Mouse (Mus musculus): ENCODE results near the gene Lrrn2.

Lrrn2 gene

DNA sequence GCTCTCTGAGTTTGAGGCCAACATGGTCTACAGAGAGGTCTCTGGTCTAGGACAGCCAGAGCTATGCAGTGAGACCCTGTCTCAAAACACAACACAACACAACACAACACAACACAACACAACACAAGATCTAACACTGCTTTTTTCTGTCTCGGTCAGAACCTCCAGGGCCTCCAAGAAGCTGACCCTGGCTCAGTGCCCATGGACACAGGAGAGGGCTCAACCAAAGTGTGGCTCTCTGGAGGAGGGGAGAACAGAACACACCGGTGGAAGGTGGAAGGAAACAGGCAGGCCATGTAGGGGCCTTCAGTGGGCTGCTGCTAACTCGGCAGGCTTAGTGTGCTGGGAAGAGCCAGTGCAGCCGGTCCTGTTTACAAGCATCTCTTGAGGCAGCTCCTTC is 5.6 kb downstream of the Lrrn2 start:
- no peak for DNase-seq (ENCODE audit: low spot score in 2 of 2)

DNA sequence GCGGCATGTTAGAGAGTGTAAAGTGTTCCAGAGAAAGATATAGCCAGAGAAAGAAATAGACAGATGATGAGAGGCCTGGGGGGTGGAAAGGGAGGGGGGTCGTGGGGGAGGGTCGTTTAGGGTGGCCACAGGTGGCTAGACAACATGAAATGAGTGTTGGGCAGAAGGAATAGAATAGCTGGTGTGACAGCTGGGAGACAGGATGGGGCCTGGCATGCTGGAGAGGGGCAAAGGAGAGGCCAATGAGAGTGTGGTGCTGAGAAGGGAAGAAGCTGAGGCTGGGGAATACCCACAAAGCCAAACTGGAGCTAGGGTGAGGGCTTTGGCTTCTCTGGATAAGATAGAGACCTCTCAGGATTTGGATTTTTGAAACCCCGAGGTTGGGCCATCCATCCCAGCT is 6.6 kb downstream of the Lrrn2 start:
- DNase-seq (ENCODE audit: low spot score in 2 of 2), result no peak

- no peak for DNase-seq (ENCODE audit: low spot score in 2 of 2)
These were observed 8.7 kb downstream of the Lrrn2 start for GRCm38 (mm10) chr1:132888811-132889210.

- no peak for DNase-seq (ENCODE audit: low spot score in 2 of 2)
These were observed 10.2 kb downstream of the Lrrn2 start for GRCm38 (mm10) chr1:132890161-132890794.

GRCm38 (mm10) chr1:132892065-132892464 is 12.0 kb downstream of the Lrrn2 start:
- no peak for DNase-seq (ENCODE audit: low spot score in 2 of 2)

DNA sequence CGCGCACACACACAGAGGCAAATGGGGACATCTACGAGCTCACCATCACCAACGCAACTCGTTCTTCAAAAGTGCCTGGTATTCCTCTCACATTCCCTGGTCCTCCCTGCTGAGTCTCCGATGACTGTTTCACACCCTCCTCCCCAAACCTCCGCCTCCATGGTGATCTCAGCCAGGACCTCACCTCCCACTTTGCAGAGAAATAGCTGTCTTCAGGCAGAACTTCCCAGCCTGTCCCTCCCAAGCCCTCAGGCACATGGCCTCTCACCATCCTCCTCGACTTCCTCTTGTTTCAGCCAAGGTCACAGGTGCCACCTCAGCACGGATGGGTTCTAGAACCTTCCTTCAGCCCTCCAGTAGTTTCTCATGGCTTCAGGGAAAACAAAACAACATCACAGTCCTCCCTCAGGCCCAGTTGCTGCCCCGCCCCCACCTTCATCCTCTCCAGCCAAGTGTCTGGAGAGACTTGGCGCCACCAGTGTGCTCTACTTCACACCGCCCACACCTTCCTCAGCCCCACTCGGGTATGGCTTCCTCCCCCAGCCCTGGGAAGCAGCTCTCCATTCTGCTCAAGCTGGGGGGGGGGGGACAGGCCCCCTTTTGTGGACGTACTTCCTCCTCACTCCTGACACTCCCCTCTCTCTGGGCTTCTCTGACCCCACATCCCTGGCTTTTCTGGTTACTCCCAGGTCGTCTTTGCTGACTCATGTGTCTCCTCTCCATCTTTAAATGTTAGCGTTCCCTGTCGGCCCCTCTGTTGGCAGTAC is 13.4 kb downstream of the Lrrn2 start:
- no peak for DNase-seq (ENCODE audit: low spot score in 2 of 2)

- no peak for DNase-seq (ENCODE audit: low spot score in 2 of 2)
These were observed 19.0 kb downstream of the Lrrn2 start for GRCm38 (mm10) chr1:132899029-132899428.

GRCm38 (mm10) chr1:132899626-132900025 is 19.6 kb downstream of the Lrrn2 start:
- no peak for DNase-seq (ENCODE audit: low spot score in 2 of 2)

DNA sequence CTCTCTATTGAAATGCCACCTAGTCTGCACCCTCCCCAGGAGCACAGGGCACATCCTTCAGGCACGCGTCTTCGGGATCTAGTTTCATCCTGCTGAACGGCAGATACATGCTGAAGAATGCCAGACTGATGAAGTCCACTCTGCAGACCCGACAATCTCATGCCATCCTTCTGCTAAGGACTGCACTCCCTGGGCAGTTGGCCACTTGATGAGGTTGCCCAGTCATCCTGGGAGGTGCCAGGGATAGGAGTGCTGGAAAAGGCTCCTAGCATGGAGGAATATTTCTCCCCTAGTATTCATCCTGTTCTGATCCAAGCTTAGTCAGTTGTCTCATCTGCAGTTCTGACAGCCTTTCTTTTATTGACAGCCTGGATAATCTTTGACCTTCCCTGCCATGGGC is 20.9 kb downstream of the Lrrn2 start:
- no peak for DNase-seq (ENCODE audit: low spot score in 2 of 2)

GRCm38 (mm10) chr1:132903519-132903918 is 23.4 kb downstream of the Lrrn2 start:
- DNase-seq (ENCODE audit: low spot score in 2 of 2), result no peak

- DNase-seq (ENCODE audit: low spot score in 2 of 2), result no peak
These were observed 29.0 kb downstream of the Lrrn2 start for GRCm38 (mm10) chr1:132909090-132909489.

GRCm38 (mm10) chr1:132909951-132910350 is 29.9 kb downstream of the Lrrn2 start:
- no peak for DNase-seq (ENCODE audit: low spot score in 2 of 2)

GRCm38 (mm10) chr1:132910414-132911041 is 30.5 kb downstream of the Lrrn2 start:
- no peak for DNase-seq (ENCODE audit: low spot score in 2 of 2)

DNA sequence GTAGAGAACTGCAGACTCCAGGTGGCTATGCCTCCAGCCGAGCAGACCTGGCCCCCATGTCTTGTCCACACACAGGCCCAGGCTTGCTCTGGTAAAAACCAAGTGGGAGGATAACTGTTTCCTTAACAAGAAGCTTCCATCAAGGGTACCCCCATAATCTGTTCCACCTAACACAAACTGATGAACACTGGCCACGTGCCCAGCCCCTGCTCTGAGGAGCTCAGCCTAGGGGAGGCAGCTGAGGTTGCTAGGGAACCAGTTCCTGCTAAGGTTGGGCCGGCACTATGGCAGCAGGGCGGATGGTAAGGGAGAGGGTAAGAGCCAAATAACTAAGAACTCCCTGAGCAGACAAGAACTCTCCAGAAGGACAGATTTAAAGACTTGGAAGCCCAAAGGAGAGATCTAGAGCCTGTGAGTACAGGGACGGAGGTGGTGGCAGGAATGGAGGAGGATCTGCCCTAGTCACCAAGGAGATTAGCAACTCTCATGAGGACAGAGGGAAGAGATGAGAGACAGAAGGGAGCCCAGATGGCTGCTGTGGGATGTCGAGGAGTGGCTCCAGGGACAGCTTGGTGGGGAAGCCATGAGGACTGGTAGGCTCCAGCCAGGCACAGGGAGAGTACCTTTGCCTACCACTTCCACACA is 35.9 kb downstream of the Lrrn2 start:
- no peak for DNase-seq (ENCODE audit: low spot score in 2 of 2)

DNA sequence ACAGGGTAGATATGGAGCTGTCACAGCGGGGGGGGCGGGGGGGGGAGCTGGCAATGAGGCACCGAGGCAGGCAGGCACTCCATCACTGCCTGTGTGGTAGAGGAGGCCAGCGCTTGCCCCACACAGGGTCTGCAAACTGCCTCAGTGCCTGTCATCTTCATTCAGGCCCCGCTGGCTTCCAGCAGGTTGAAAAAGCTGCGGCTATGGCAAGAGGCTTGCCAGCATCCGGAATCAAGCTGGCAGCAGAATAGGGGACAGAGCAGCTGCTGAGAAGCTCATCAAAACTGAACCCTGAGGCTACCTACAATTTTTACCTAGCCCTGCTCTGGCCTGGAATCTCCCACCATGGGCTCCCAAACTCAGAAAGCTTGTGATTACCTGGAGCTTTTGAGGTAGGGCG is 37.5 kb downstream of the Lrrn2 start:
- no peak for DNase-seq (ENCODE audit: low spot score in 2 of 2)

GRCm38 (mm10) chr1:132918117-132918680 is 38.1 kb downstream of the Lrrn2 start:
- DNase-seq (ENCODE audit: low spot score in 2 of 2), result no peak

DNA sequence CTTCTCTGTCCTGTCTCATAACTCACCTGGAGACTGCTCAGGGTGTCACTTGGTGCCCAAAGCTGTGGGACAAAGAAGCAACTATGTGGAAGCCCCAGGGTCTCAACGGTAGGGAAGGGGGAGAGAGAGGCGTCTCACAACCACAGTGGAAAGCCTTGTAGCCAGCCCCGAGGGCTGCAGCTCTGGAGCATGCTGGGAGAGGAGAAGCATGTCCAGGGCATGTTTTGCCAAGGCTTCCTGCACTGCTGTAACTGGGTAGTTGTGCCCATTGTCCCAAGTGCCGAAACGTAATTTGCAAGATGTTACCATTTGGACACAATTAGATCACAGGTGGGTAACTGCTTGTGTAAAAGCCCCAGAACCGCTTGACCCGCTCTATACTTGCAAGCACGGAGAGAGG is 39.2 kb downstream of the Lrrn2 start:
- DNase-seq (ENCODE audit: low spot score in 2 of 2), result no peak

- DNase-seq (ENCODE audit: low spot score in 2 of 2), result no peak
These were observed 41.0 kb downstream of the Lrrn2 start for GRCm38 (mm10) chr1:132921071-132921470.

DNA sequence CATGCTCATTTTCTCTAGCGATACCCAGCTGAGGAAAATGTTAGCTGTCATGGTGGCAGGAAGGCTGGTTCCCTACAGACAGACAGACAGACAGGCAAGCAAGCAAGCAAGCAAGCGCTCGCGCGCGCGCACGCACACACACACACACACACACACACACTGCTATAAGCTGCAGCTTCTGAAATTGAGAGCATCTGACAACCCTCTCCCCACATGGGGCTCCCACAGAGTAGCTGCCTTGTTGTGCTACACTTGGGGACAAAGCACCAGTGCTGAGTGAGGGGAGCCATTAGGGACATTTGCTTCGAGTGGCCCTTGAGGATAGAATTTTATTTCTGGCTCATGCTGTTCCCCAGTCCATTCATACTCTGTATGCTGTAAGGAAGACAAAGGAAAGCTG is 42.2 kb downstream of the Lrrn2 start:
- DNase-seq (ENCODE audit: low spot score in 2 of 2), result no peak

- no peak for DNase-seq (ENCODE audit: low spot score in 2 of 2)
These were observed 45.2 kb downstream of the Lrrn2 start for GRCm38 (mm10) chr1:132925270-132925669.

- no peak for DNase-seq (ENCODE audit: low spot score in 2 of 2)
These were observed 48.2 kb downstream of the Lrrn2 start for GRCm38 (mm10) chr1:132928032-132928906.

Data from spleen, postnatal 36 days (tissue).